7 mouse cellular contexts compared by ENCODE assay signal in genomic region chr8:122834971-122835370, GRCm38 (mm10). TPM values are rescaled to one million over a fixed set of nuclear protein-coding genes. Genes with fewer than 3 reads are reported as not detected.
A peak's percentile ranks its signal among the peaks of the same experiment; 100 is the strongest.
DNase-seq lines count a peak whose midpoint lies in the region; ATAC-seq and TF ChIP-seq lines count a peak whose summit lies in the region.

No protein-coding gene starts in this region.

- H3K27ac ChIP-seq in forebrain, postnatal 0 days (ENCODE audit: low read depth, low read length) = no peak overlapping the region
- H3K27ac ChIP-seq in hindbrain, embryonic 14.5 days = no peak overlapping the region
- H3K27ac ChIP-seq in small intestine, adult 2 months (ENCODE audit: insufficient read depth, low read depth, low read length) = no peak overlapping the region

- no peak overlapping the region for H3K4me2 ChIP-seq in forebrain, postnatal 0 days (ENCODE audit: low read depth)
- no peak overlapping the region for H3K4me2 ChIP-seq in hindbrain, embryonic 14.5 days (replicated peaks)

- POLR2A ChIA-PET in Patski (lab: Charles Lee) = no interaction called here

- WGBS in forebrain, postnatal 0 days = 33% methylated on average over 8 of the region's 8 CpGs
- 29% methylated on average over 8 of the region's 8 CpGs for WGBS in hindbrain, embryonic 14.5 days
- WGBS in small intestine, adult 2 months = 27% methylated on average over 8 of the region's 8 CpGs

- H3K36me3 ChIP-seq in forebrain, postnatal 0 days (ENCODE audit: insufficient read depth) = no peaks in the 10 kb centered on the region
- no peaks in the 10 kb centered on the region for H3K36me3 ChIP-seq in hindbrain, embryonic 14.5 days (replicated peaks; ENCODE audit: control insufficient read depth, insufficient read depth)
- H3K36me3 ChIP-seq in small intestine, adult 2 months (ENCODE audit: control insufficient read depth, insufficient read depth, low read length) = no peaks in the 10 kb centered on the region

- H3K27me3 ChIP-seq in Patski = no peaks in the 10 kb centered on the region
- H3K27me3 ChIP-seq in forebrain, postnatal 0 days (ENCODE audit: insufficient read depth, low read length) = no peaks in the 10 kb centered on the region
- H3K27me3 ChIP-seq in hindbrain, embryonic 14.5 days (ENCODE audit: control insufficient read depth, insufficient read depth, low read length) = no peaks in the 10 kb centered on the region
- H3K27me3 ChIP-seq in small intestine, adult 2 months (ENCODE audit: control insufficient read depth, insufficient read depth, low read length) = no peaks in the 10 kb centered on the region

- CTCF ChIA-PET in Patski (lab: Charles Lee) = interaction anchor here (0.6 to 1.8 kb wide), 4 partner anchors 30 to 266 kb away, joined by 3 to 8 read pairs (median 3); no protein-coding TSS in a partner anchor

- DNase-seq in Patski (ENCODE audit: low read depth, low spot score) = peak; percentile 43
- DNase-seq in cerebellum, adult 11-12 months = peak; percentile 87
- DNase-seq in forebrain, postnatal 0 days = peak; percentile 81
- DNase-seq in hindbrain, embryonic 14.5 days (ENCODE audit: low spot score) = peak; percentile 83
- DNase-seq in left cerebral cortex, adult 11 months (ENCODE audit: low spot score) = peak; percentile 63
- DNase-seq in lung, postnatal 4 days = peak; percentile 66 to 80

- H3K9ac ChIP-seq in forebrain, postnatal 0 days = no peak overlapping the region
- H3K9ac ChIP-seq in hindbrain, embryonic 14.5 days = no peak overlapping the region

- no peak overlapping the region for H3K4me3 ChIP-seq in forebrain, postnatal 0 days (ENCODE audit: low read depth, low read length)
- H3K4me3 ChIP-seq in hindbrain, embryonic 14.5 days (replicated peaks; ENCODE audit: low read length) = no peak overlapping the region
- no peak overlapping the region for H3K4me3 ChIP-seq in small intestine, adult 2 months (ENCODE audit: low read depth, low read length)

- TF ChIP-seq CTCF in Patski (IDR thresholded peaks at IDR 0.05) = no peak
- peak; percentile 83 for TF ChIP-seq CTCF in forebrain, postnatal 0 days (IDR thresholded peaks at IDR 0.05; ENCODE audit: low read depth)
- TF ChIP-seq CTCF in small intestine, adult 2 months (IDR thresholded peaks at IDR 0.05; ENCODE audit: extremely low read depth, insufficient read length, insufficient replicate concordance, low read depth, low read length) = peak; percentile 71; the same call in 1 of the 2 replicates

- no peaks in the 10 kb centered on the region for H3K9me3 ChIP-seq in forebrain, postnatal 0 days (ENCODE audit: low read length)
- H3K9me3 ChIP-seq in hindbrain, embryonic 14.5 days (ENCODE audit: control insufficient read depth, low read length) = no peaks in the 10 kb centered on the region

- in situ Hi-C loops in Patski (cut with MboI; ENCODE audit: low pct_unique_long_range_greater_than_20kb) = loop anchor here (5.0 to 10.0 kb wide), 5 partner anchors 158 to 357 kb away; partner anchors contain the start of genes Rpl13 and Spg7

- no peaks in the 10 kb centered on the region for H3K4me1 ChIP-seq in forebrain, postnatal 0 days (ENCODE audit: insufficient read depth)
- H3K4me1 ChIP-seq in hindbrain, embryonic 14.5 days (replicated peaks; ENCODE audit: control insufficient read depth, insufficient read depth, low read length) = 0 out of 2 replicates have a peak, but pooled peaks cover 3% of the 10 kb centered on the region
- no peaks in the 10 kb centered on the region for H3K4me1 ChIP-seq in small intestine, adult 2 months (ENCODE audit: control insufficient read depth, insufficient read depth, insufficient read length, low read length)

- TF ChIP-seq POLR2A in small intestine, adult 2 months (IDR thresholded peaks at IDR 0.05; ENCODE audit: low read depth, low read length) = no peak

- peak; percentile 54 for ATAC-seq in Patski
- ATAC-seq in forebrain, postnatal 0 days = peak; percentile 73
- no peak for ATAC-seq in hindbrain, embryonic 14.5 days (ENCODE audit: low FRiP score)

RNA-seq across cellular contexts. Expression of gene Cdh15, which starts 12.8 kb away (rescaled TPM):
- polyA plus RNA-seq in Patski (2021) = 0.12 TPM
- 1.7 and 1.8 TPM in 2 replicates for total RNA-seq in forebrain, postnatal 0 days (2014; rRNA removed)
- polyA plus RNA-seq in forebrain, postnatal 0 days (2015; fragmentation: Nextera tagmentation; extraction: Ambion mirVana) = 2.7 and 3.3 TPM in 2 replicates
- polyA plus RNA-seq in hindbrain, embryonic 14.5 days (2014; fragmentation: Nextera tagmentation; extraction: Ambion mirVana) = 1.5 TPM in 2 replicates
- not detected in 2 replicates for polyA plus RNA-seq in small intestine, adult 2 months (2012; rRNA removed)

RNA-seq across cellular contexts. Expression of gene Acsf3, which starts 59.7 kb away (rescaled TPM):
- polyA plus RNA-seq in Patski (2021) = 25.5 TPM
- 18.5 and 25.6 TPM in 2 replicates for total RNA-seq in forebrain, postnatal 0 days (2014; rRNA removed)
- 13.2 and 16.9 TPM in 2 replicates for polyA plus RNA-seq in forebrain, postnatal 0 days (2015; fragmentation: Nextera tagmentation; extraction: Ambion mirVana)
- 14.5 and 16.5 TPM in 2 replicates for polyA plus RNA-seq in hindbrain, embryonic 14.5 days (2014; fragmentation: Nextera tagmentation; extraction: Ambion mirVana)
- polyA plus RNA-seq in small intestine, adult 2 months (2012; rRNA removed) = 15.0 and 34.1 TPM in 2 replicates
